Mouse (Mus musculus): ENCODE results near the gene 1700113H08Rik. TPM values are rescaled to one million over a fixed set of nuclear protein-coding genes. Genes with fewer than 3 reads are reported as not detected.

The 1700113H08Rik gene
- polyA plus RNA-seq (2014; fragmentation: Nextera tagmentation; extraction: Ambion mirVana): not detected in 2 replicates

GRCm38 (mm10) chr10:87057500-87058250 is at the start of gene 1700113H08Rik:
TSS of gene 1700113H08Rik (plus strand) at chr10:87058045.
- Histone ChIP-seq H3K4me3 (ENCODE audit: control insufficient read depth in 1 of 2, insufficient read depth in 1 of 2, low read depth in 1 of 2, low read length in 2 of 2) (peak within 1 kb of the TSS; percentile 47 to 48), H3K4me2 (ENCODE audit: low read length) (peak within 1 kb of the TSS; percentile 90), H3K4me1 (ENCODE audit: control insufficient read depth in 2 of 2, insufficient read depth in 2 of 2, low read length in 2 of 2) (peaks cover 2 to 9% of the 10 kb centered on the region in 2 experiments; a peak in 1 of 4 replicates), H3K27ac (replicated peaks in 1 of 2; ENCODE audit: control insufficient read depth in 1 of 2, insufficient read depth in 1 of 2, low read depth in 2 of 2, low read length in 2 of 2) (no peak within 1 kb of the TSS), H3K9me3 (ENCODE audit: control insufficient read depth, low read length) (no peaks in the 10 kb centered on the region), H3K27me3 (ENCODE audit: control insufficient read depth, insufficient read depth, low read length) (peaks cover 11% of the 10 kb centered on the region; the same call in 1 of the 2 replicates), H3K36me3 (ENCODE audit: control insufficient read depth, insufficient read depth, low read length) (no peaks in the 10 kb centered on the region), H3K9ac (ENCODE audit: low read length) (peak within 1 kb of the TSS; percentile 55)
- ATAC-seq (ENCODE audit: insufficient number of reproducible peaks, insufficient read depth, low FRiP score, low read depth): peak; percentile 9; the same call in 1 of the 2 replicates
- 9% methylated on average over 15 of the region's 15 CpGs for WGBS

DNA sequence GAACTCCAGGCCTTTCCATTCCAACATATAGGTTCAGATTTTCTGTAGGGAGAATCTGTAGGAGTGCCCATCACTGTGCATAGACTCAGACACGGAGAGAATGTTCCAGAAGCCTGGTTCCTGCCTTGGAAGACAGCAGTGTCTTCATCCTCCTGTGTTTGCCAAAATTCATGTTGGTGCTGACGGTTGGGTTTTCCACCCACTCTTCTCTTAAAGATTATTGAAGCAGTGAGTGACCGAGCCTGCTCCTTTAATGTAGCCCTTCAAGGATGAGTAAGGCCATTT is 49.7 kb upstream of the 1700113H08Rik start:
- no peak overlapping the region for H3K9ac ChIP-seq (ENCODE audit: low read length)
- H3K27ac ChIP-seq (replicated peaks in 1 of 2; ENCODE audit: control insufficient read depth in 1 of 2, insufficient read depth in 1 of 2, low read depth in 2 of 2, low read length in 2 of 2): no peak overlapping the region
- no peaks in the 10 kb centered on the region for H3K27me3 ChIP-seq (ENCODE audit: control insufficient read depth, insufficient read depth, low read length)
- H3K4me3 ChIP-seq (ENCODE audit: control insufficient read depth in 1 of 2, insufficient read depth in 1 of 2, low read depth in 1 of 2, low read length in 2 of 2): no peak overlapping the region
- H3K9me3 ChIP-seq (ENCODE audit: control insufficient read depth, low read length): no peaks in the 10 kb centered on the region
- H3K36me3 ChIP-seq (ENCODE audit: control insufficient read depth, insufficient read depth, low read length): no peaks in the 10 kb centered on the region
- H3K4me1 ChIP-seq (ENCODE audit: control insufficient read depth in 2 of 2, insufficient read depth in 2 of 2, low read length in 2 of 2): peaks cover 0 to 2% of the 10 kb centered on the region in 2 experiments; a peak in 1 of 4 replicates
- no peak overlapping the region for H3K4me2 ChIP-seq (ENCODE audit: low read length)
- ATAC-seq (ENCODE audit: insufficient number of reproducible peaks, insufficient read depth, low FRiP score, low read depth): no peak
- 81% methylated on average over 3 of the region's 3 CpGs for WGBS

- Histone ChIP-seq H3K27me3 (ENCODE audit: control insufficient read depth, insufficient read depth, low read length) (no peaks in the 10 kb centered on the region), H3K4me3 (ENCODE audit: control insufficient read depth in 1 of 2, insufficient read depth in 1 of 2, low read depth in 1 of 2, low read length in 2 of 2) (no peak overlapping the region), H3K4me2 (ENCODE audit: low read length) (no peak overlapping the region), H3K9ac (ENCODE audit: low read length) (no peak overlapping the region), H3K27ac (replicated peaks in 1 of 2; ENCODE audit: control insufficient read depth in 1 of 2, insufficient read depth in 1 of 2, low read depth in 2 of 2, low read length in 2 of 2) (no peak overlapping the region), H3K36me3 (ENCODE audit: control insufficient read depth, insufficient read depth, low read length) (no peaks in the 10 kb centered on the region), H3K9me3 (ENCODE audit: control insufficient read depth, low read length) (no peaks in the 10 kb centered on the region), H3K4me1 (ENCODE audit: control insufficient read depth in 2 of 2, insufficient read depth in 2 of 2, low read length in 2 of 2) (peaks cover 7 to 14% of the 10 kb centered on the region in 2 experiments)
- WGBS: 84% methylated on average over 7 of the region's 7 CpGs
- no peak for ATAC-seq (ENCODE audit: insufficient number of reproducible peaks, insufficient read depth, low FRiP score, low read depth)
Observed at GRCm38 (mm10) chr10:87012087-87012486, 45.8 kb upstream of the 1700113H08Rik start.

DNA sequence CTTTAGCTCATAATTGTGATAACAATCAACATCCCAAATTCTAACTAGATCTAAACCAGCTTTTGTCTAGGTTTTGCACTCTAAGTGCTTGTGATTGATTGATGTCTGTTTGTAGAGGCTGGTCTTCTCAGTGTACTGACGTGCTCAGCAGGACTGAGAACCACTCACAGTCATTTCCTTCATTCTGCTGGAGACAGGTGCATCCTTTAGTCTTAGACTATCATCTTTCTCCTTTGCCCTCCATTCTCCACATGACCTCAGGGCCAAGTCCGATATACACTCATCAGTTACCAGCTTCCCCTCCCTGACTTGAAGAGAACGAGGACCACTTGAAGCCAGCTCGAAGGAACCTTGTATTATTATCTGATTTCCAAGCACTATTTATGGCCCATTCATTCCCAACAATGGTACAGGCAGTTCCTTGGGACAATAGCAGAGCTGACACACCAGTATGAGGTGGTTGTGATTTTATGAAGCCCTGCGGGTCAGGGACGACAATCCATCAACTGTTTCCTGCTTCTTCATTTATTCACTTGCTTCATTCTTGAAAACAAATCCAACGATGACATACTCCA is 43.4 kb upstream of the 1700113H08Rik start:
- no peak overlapping the region for H3K4me3 ChIP-seq (ENCODE audit: control insufficient read depth in 1 of 2, insufficient read depth in 1 of 2, low read depth in 1 of 2, low read length in 2 of 2)
- H3K4me1 ChIP-seq (ENCODE audit: control insufficient read depth in 2 of 2, insufficient read depth in 2 of 2, low read length in 2 of 2): peaks cover 5 to 14% of the 10 kb centered on the region in 2 experiments
- H3K36me3 ChIP-seq (ENCODE audit: control insufficient read depth, insufficient read depth, low read length): no peaks in the 10 kb centered on the region
- no peak overlapping the region for H3K27ac ChIP-seq (replicated peaks in 1 of 2; ENCODE audit: control insufficient read depth in 1 of 2, insufficient read depth in 1 of 2, low read depth in 2 of 2, low read length in 2 of 2)
- no peaks in the 10 kb centered on the region for H3K27me3 ChIP-seq (ENCODE audit: control insufficient read depth, insufficient read depth, low read length)
- H3K9ac ChIP-seq (ENCODE audit: low read length): no peak overlapping the region
- H3K9me3 ChIP-seq (ENCODE audit: control insufficient read depth, low read length): no peaks in the 10 kb centered on the region
- ATAC-seq (ENCODE audit: insufficient number of reproducible peaks, insufficient read depth, low FRiP score, low read depth): no peak
- 68% methylated on average over 7 of the region's 7 CpGs for WGBS
- H3K4me2 ChIP-seq (ENCODE audit: low read length): no peak overlapping the region

- Histone ChIP-seq H3K4me1 (ENCODE audit: control insufficient read depth in 2 of 2, insufficient read depth in 2 of 2, low read length in 2 of 2) (peaks cover 5 to 14% of the 10 kb centered on the region in 2 experiments), H3K36me3 (ENCODE audit: control insufficient read depth, insufficient read depth, low read length) (no peaks in the 10 kb centered on the region), H3K4me3 (ENCODE audit: control insufficient read depth in 1 of 2, insufficient read depth in 1 of 2, low read depth in 1 of 2, low read length in 2 of 2) (no peak overlapping the region), H3K4me2 (ENCODE audit: low read length) (no peak overlapping the region), H3K27ac (replicated peaks in 1 of 2; ENCODE audit: control insufficient read depth in 1 of 2, insufficient read depth in 1 of 2, low read depth in 2 of 2, low read length in 2 of 2) (no peak overlapping the region), H3K9me3 (ENCODE audit: control insufficient read depth, low read length) (no peaks in the 10 kb centered on the region), H3K9ac (ENCODE audit: low read length) (no peak overlapping the region), H3K27me3 (ENCODE audit: control insufficient read depth, insufficient read depth, low read length) (no peaks in the 10 kb centered on the region)
- 16% methylated on average over 5 of the region's 5 CpGs for WGBS
- ATAC-seq (ENCODE audit: insufficient number of reproducible peaks, insufficient read depth, low FRiP score, low read depth): no peak
Observed at GRCm38 (mm10) chr10:87015403-87015802, 42.4 kb upstream of the 1700113H08Rik start.

DNA sequence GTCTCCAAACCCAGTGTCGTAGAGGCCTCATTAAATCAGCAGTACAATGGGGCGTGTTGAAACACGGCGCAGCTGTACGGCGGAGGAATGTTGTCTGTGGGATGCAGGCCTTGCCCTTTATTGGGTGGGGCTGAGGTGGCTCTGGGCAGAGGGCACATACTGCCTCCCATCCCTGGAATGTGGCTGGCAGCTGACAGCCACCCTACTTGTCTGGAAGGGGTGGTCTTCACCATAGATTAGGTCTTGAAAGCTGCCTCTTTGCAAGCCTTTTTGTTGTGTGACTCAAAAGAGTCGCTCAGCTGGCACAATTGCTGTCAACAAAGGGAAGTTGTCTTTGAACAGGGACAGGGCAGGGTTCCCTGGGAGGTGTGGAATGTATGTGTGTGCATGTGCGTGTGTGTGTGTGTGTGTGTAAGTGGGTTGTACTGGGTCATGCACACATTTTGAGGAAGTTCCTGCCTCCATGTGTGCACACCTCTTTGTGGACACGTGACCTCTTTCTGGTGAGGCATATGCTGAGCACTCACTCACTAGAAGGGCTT is 41.6 kb upstream of the 1700113H08Rik start:
- H3K9ac ChIP-seq (ENCODE audit: low read length): no peak overlapping the region
- H3K4me2 ChIP-seq (ENCODE audit: low read length): no peak overlapping the region
- no peak overlapping the region for H3K27ac ChIP-seq (replicated peaks in 1 of 2; ENCODE audit: control insufficient read depth in 1 of 2, insufficient read depth in 1 of 2, low read depth in 2 of 2, low read length in 2 of 2)
- peaks cover 5 to 14% of the 10 kb centered on the region in 2 experiments for H3K4me1 ChIP-seq (ENCODE audit: control insufficient read depth in 2 of 2, insufficient read depth in 2 of 2, low read length in 2 of 2)
- WGBS: 25% methylated on average over 9 of the region's 9 CpGs
- no peaks in the 10 kb centered on the region for H3K36me3 ChIP-seq (ENCODE audit: control insufficient read depth, insufficient read depth, low read length)
- H3K27me3 ChIP-seq (ENCODE audit: control insufficient read depth, insufficient read depth, low read length): 0 out of 2 replicates have a peak, but pooled peaks cover 3% of the 10 kb centered on the region
- peak; percentile 31; the same call in 1 of the 2 replicates for ATAC-seq (ENCODE audit: insufficient number of reproducible peaks, insufficient read depth, low FRiP score, low read depth)
- no peak overlapping the region for H3K4me3 ChIP-seq (ENCODE audit: control insufficient read depth in 1 of 2, insufficient read depth in 1 of 2, low read depth in 1 of 2, low read length in 2 of 2)
- H3K9me3 ChIP-seq (ENCODE audit: control insufficient read depth, low read length): no peaks in the 10 kb centered on the region

- peaks cover 5 to 14% of the 10 kb centered on the region in 2 experiments for H3K4me1 ChIP-seq (ENCODE audit: control insufficient read depth in 2 of 2, insufficient read depth in 2 of 2, low read length in 2 of 2)
- H3K27ac ChIP-seq (replicated peaks in 1 of 2; ENCODE audit: control insufficient read depth in 1 of 2, insufficient read depth in 1 of 2, low read depth in 2 of 2, low read length in 2 of 2): no peak overlapping the region
- no peak overlapping the region for H3K4me2 ChIP-seq (ENCODE audit: low read length)
- no peak overlapping the region for H3K9ac ChIP-seq (ENCODE audit: low read length)
- no peaks in the 10 kb centered on the region for H3K36me3 ChIP-seq (ENCODE audit: control insufficient read depth, insufficient read depth, low read length)
- no peaks in the 10 kb centered on the region for H3K9me3 ChIP-seq (ENCODE audit: control insufficient read depth, low read length)
- 0 out of 2 replicates have a peak, but pooled peaks cover 4% of the 10 kb centered on the region for H3K27me3 ChIP-seq (ENCODE audit: control insufficient read depth, insufficient read depth, low read length)
- H3K4me3 ChIP-seq (ENCODE audit: control insufficient read depth in 1 of 2, insufficient read depth in 1 of 2, low read depth in 1 of 2, low read length in 2 of 2): no peak overlapping the region
- ATAC-seq (ENCODE audit: insufficient number of reproducible peaks, insufficient read depth, low FRiP score, low read depth): no peak
- 69% methylated on average over 9 of the region's 9 CpGs for whole genome bisulfite sequencing
Observed at GRCm38 (mm10) chr10:87018876-87019275, 39.0 kb upstream of the 1700113H08Rik start.
